Mouse (Mus musculus) granulocyte monocyte progenitor cell, adult 5-6 weeks (primary cell): ENCODE measurements around the gene Agmat. TPM values are rescaled to one million over a fixed set of nuclear protein-coding genes. Genes with fewer than 3 reads are reported as not detected.

Experiments
- ATAC-seq: replicated peaks from 2 replicates; pipeline ENCODE4 v1.8.0; 2016; ENCODE audit warnings: mild to moderate bottlenecking, moderate TSS enrichment, inconsistent platforms; ENCODE audit not compliant: poor library complexity, severe bottlenecking
- total RNA-seq, 2 experiments: library from RNA; stranded (forward) in 1 of 2; stranded (reverse) in 1 of 2; fragments of 200-712, 200-1000 nt in 1 of 2; fragments of >200 nt in 1 of 2; fragmentation: Nextera tagmentation in 1 of 2; gene quantifications; 2 replicates each; pipeline ENCODE4 v1.2.3; 2014 to 2017

Gene Agmat
- total RNA-seq (2014; fragmentation: Nextera tagmentation) (not detected in 2 replicates), total RNA-seq (2017) (not detected in 2 replicates)

DNA sequence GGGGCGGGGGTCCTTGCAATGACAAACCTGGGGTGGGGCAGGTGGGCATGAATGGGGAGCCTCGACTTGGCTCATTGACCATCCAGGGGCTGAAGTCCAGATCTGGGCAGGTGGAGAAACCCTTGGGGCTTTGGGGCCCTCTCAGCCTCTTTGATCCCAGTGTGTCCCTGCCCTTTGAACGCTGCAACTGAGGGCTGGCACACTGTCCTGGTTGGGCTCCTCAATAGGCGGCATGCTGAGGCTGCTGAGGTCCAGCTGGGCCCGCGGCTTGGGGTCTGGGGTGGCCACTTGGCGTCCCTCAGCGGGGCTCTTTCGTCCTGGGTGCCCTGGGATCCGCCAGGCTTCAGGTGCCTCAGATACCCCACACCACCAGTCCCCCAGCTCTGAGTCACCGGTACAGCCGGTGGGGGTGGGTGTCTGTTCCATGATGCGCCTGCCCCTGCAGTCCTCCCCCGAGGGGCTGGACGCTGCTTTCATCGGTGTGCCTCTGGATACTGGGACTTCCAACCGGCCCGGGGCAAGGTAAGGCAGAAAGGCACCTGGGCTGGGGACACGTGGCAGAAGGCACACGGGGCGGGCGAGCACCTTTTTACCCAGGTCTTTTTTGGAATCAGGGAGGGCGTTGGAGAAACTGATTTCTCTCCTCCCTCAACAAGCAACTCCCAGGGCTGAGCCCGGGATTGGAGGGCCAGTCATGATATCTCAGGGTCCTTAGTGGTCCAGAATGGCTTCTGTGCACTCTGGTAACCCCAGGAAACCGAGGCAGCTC, at the start of gene Agmat:
Gene Agmat, plus strand, starts transcription at position 95 of the 769 bp plus-strand sequence.
- ATAC-seq: peak; percentile 17; the same call in 1 of the 2 replicates

DNA sequence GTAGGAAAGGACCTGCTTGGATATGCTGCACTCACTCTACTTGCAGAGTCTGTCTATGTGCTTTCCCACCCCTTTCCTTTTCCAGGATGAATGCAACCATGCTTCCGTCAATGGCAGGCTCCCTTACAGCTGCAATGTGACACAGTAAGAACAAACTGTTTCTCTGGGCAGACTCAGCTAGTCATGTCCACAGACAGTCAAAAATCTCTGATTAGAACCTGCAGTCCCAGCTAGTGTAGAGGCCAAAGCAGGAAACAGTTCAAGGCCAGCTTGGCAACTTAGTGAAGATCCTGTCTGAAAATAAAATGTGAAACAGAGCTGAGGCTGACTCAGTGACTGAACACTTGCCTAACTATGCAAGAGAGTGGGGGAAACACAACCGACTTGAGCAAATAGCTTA, 41.8 kb upstream of the Agmat start:
- no peak for ATAC-seq

DNA sequence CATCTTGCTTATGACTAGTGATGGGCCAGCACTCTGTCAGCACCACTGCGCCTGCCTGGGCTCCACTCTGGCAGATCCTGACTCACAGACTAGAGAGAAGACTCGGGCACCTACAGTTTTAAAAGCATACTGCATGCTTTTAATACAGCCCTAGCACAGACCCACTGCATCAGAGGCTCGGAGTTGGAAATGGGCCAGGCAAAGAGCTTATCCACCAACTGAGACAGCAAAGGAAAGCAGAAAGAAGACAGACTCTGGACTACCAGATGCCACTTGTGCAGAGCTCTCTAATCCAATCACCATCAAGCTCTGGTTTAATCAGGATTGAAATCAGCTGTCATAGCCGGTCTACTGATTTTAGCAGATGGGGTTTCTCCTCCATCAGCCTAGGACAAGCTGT, 41.1 kb upstream of the Agmat start:
- no peak for ATAC-seq

DNA sequence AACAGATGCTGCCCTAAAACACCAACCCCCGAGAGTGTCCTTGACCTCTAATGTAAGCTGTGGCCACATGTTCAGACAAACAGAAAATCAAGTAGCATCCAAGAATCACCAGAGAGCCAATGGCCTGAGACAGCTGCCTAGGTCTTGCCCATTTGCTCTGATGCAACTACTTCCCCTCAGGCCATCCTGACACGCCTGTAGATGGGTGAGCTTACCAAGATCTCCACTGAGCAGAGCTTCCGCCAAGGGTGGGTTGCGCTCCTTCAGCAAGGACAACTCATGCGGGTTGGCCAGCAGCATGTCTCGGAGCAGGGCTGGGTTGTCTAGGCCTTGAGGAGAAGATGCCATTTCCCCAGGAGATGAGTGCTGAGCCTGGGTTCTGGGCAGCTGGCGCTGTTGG, 38.5 kb upstream of the Agmat start:
- ATAC-seq: peak; percentile 60

DNA sequence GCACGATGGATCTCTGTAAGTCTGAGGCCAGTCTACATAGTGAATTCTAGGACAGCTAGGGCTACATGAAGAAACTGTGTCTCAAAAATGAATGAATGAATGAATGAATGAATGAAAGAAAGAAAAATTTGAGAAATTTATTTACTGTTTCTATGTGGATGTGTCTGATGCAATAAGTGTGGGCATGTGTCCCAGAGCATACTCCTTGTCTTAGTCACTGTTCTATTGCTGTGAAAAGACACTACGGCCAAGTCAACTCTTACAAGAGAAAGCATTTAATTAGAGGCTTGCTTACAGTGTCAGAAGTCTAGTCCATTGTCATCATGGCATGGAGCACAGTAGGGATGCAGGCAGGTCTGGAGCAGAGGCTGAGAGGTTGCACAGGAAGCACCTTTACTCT, 37.5 kb upstream of the Agmat start:
- no peak for ATAC-seq

DNA sequence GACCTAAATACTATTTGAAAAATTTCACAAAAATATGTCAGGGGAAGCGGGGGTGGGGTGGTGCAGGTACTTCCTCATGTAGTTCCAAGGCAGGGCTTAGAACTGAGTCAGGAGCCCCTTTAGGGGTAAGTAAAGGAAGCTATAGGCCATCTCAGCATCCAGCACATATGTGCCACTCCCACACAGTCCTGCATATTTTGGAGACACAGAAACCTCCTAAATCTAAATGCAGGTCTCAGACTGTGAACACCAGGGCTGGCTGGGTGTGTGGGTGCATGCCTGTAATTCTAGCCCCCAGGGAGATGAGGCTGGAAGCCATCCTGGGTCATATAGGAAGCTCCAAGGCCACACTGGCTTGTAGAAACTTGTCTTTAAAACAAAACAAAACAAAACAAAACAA, 35.2 kb upstream of the Agmat start:
- ATAC-seq: no peak

DNA sequence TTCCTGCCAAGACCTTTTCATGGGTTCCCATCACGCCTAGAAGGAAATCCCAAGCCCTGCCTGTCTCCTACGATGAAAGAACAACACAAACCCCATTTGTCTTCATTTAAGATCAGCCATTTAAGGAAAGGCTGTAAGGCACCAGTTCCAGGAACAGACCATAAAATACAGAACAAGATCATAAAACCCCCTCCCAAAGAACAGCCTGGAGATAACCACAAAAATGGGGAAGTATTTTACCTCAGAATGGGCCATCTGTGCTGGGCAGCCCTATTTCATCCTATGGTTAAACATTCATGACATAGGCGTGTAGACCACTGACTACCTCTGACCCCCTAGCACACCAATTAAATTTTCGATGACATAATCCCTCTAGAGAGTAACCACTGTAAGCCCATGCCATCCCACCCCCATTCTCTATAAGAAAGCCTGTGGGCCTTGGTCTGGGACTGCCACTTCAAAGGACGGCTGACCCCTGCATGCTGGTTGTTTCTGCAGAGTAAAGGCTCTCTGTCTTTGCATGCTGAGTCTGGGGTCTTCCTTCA, 32.8 kb upstream of the Agmat start:
- ATAC-seq: peak; percentile 88

DNA sequence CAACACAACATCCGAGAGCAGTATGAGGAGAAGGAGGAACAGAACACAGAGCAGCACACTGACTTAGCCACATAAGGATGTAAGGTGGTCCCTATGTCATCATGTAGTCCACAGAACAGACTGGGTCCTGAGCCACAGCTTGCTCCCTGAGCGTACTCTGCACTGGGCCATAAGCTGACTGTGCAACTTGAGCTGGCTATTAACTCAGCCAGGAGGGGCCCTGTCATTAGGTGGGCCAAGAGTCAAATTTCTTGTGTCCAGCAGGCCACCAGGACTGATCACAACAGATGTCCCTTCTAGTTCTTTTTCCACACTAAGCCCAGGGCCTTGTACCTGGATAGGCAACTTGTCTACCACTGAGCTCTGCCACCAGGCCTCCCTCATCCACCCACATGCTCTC, 31.4 kb upstream of the Agmat start:
- ATAC-seq: peak; percentile 33

DNA sequence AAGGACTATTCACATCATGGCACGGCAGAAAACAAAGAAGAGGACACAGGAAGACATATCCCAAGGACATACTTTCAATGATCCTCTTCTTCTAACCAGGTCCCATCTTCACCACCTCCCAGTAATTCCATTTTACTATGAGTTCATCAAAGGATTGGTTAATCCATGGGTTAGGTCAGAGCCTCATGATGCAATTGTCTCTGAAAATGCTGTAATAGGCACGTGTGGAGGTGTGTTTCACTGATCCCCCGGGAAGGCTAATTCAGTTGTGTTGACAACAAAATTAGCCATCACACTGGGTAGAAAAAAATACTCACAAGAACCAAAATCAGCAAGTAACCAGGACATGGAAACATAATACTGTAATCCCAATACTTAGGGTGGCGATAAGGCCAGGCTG, 28.8 kb upstream of the Agmat start:
- ATAC-seq: peak; percentile 28

DNA sequence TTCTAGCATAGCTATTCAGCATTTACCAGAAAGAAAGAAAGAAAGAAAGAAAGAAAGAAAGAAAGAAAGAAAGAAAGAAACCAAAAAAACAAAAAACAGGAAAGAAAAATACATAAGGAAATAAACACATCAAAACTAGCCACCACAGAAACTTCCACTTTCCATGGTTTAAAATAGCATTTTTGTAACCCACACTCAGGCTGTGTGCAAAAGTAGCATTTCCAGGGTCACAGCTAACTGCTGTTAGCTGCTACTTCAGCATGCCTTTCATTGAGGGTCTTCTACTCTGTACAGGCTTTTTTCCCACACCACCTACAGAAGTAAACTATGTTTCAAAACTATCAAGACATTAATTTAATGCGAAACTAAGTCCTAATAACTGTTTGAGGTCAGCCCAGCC, 27.2 kb upstream of the Agmat start:
- ATAC-seq: no peak

DNA sequence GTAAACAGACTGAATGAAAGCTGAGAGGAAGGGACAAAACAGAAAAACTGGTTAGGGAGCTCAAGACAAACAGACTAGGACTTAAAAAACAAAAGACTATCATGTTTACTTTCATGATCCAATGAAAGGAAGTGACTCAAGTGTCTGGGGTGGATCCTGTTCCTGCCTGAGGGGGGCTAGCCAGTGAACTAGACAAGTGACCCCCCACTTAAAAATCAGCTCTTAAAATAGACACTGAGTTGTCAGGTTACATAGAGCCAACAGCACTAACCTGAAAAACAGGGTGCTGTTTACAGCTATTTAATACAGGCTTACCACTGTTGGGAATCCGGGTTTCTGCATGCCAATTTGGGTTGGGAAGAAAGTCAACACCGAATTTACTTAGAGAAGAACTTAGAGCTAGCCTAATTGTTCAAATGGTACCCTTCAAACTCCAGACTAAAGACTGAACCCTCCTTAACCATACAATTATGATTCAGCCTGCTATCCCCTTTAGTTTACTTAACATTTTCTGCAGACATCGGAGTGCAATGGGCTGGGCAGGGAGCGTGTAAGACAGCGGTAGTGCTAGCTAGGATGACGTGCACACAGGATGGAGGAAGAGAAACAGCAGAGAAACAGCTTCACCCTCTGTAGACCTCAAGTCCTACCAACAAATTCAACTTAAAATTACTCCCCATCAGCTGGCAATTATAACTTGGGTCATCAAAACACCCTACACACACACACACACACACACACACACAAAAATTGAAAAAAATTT, 25.5 kb upstream of the Agmat start:
- peak; percentile 36; the same call in 1 of the 2 replicates for ATAC-seq

DNA sequence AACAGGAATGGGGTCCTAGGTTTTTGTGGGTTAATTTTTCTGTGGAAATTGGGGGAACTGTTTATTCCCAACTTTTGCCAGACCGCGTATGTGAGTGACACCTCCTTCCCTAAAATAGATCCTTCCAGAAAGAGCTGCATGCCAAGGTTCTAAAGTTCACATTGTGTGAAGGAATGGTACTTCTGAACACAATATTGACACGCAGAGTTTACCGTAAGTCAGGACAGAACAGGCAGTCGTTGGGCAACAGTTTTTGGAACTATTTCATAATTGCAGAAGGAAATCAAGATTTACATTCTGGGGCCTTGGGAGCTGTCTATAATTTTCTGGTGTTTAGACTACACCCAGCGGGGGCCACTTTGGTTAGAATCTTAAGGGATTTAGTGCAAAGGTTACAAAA, 24.5 kb upstream of the Agmat start:
- ATAC-seq: peak; percentile 29

DNA sequence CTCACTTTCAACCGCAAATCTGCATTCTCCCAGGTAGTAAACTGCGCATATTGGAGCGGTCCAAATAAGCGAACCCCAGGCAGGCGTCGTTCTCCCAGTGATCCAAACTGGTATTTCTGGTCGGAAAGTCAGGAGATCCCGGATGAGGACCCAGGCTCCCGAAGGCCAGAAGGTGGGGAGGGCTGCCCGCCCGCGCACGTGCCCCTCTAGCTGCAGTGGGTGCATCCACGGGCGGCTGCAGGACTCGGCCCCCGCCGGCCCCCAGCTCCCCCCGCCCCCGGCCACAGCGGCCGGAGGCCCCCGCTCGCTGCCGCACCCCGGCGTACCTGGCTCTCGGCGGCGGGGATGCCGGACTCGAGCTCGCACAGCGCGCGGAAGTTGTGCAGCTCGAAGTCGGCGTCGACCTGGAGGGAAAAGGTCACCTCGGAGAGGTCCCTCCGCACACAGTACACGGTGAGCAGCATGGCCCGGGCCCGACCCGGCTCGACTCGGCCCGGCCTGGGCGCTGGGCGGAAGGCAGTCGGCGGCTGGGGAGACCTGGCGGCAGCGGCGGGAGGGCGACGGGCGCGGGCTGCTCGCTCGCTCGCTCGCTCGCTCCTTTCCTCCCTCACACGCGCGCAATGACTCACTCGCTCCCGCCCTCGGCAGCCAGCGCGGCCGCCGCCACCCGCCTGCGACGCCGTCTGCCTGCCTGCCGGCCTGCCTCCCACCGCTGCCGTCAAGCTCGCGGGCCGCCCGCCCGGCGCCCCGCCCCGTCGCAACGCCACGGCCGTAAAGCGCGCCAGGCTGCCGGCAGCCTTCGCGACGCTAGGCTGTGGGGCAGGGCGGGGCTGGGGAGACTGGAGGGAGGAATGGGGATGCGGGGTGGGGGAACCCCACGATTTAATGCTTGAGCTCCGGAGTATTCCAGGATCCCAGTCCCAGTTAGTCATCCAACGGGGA, 23.5 kb upstream of the Agmat start, which contains the start of gene Ddi2:
Gene Ddi2, minus strand, starts transcription at position 689 of the 942 bp plus-strand sequence.
- ATAC-seq: peak; percentile 79

DNA sequence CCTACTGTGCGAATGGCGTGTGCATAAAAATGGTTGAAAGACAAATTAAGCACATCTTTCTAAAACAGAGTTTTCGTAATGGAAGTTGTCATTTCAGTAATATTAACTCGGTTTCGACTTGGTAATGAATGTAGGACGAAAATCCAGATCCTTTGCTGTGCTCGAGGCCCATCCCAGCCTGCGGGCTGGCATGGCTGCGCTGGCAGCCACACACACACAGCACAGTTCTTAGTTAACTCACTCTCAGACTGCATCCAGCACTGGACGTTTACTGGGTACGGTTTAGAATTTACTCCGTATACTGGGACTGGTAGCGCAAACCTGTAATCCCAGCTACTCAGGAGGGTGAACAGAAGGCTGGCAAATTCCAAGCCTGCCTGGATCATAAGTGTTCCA, 22.8 kb upstream of the Agmat start:
- no peak for ATAC-seq

DNA sequence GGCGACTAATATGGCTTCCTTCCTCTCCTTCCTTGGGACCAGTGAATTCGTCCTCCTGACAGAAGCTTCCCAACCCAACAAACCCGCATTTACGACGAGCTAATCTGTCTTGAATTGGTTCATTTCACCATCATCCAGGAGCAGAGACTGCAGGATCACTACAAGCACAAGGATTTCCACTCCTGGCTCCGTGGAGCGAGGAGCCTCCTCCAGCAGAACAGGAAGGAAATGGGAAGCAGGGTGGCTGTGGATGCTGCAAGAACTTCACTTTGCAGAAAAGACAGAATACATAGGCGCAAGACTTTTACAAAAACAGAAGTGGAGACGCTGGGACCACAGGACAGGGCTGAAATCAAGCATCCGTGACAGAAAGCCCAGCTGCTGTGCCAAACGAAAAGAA, 21.9 kb upstream of the Agmat start:
- ATAC-seq: peak; percentile 27

DNA sequence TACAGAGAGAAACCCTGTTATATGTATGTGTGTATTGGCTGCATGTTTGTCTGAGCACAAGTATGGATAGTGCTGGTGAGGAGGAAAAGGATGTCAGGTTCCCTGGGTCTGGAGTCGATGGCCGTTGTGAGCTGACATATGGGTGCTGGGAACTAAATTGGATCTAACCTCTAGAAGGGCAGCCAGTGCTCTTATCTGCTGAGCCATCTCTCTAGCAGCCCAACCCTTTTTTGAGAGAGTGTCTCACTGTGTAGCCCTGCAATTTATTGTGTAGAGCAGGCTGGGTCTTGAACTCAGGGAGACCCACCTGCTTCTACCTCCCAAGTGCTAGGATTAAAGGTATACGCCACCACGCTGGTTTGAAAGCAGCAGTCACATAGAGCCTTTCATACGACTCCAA, 21.2 kb upstream of the Agmat start:
- ATAC-seq: no peak

DNA sequence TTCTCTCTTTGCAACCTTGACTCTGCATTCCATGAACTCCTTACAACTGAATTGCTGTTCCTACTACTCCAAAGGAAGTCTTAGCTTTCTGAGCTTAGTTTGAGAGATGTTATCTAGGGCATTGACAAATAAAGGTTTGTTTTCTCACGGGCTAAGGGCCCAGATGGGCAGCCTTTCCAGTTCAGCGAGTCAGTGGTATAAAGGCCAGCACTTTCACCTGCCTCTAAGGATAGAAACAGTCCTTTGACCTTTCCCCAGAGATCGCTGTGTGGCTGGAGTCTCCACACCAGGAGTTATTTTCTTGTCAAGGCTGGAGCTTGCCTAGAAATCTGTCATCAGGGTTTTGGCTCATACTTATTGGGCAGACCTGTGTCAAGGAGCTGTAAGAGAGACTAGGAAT, 20.7 kb upstream of the Agmat start:
- ATAC-seq: no peak

DNA sequence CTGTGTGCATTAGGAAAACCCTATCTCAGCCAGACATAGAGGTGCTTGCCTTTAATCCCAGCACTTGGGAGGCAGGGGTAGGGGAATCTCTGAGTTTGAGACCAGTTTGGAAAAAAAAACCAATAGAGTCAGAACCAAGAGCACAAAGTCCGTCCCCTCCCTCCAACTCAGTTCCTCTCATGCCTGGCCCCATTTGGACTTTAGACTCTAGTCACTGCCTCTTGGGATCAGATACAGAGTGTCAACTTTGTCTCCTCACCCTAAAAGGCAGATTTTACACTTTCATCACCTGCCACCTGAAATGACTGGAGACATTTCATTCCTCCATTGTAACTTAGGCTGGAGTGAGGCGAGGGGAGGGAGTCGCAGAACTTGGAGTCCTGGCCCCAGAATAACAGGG, 17.2 kb upstream of the Agmat start:
- ATAC-seq: no peak

DNA sequence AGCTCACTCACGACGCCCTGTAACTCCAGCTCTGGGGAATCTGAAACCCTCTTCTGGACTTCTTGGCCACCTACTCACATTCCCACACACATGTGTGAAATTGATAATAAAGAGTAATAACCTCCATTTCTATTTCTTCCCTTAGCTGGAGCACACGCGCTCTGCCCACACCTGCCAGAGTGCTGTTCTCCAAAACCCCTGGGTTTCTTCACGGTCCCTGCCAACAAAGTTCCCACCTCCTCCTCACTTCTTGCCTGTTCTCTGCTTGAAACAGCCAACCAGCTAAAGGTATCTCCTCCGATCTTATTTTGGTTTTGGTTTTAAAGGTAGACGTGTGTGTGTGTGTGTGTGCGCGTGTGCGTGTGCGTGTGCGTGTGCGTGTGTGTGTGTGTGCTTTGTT, 16.1 kb upstream of the Agmat start:
- ATAC-seq: no peak

DNA sequence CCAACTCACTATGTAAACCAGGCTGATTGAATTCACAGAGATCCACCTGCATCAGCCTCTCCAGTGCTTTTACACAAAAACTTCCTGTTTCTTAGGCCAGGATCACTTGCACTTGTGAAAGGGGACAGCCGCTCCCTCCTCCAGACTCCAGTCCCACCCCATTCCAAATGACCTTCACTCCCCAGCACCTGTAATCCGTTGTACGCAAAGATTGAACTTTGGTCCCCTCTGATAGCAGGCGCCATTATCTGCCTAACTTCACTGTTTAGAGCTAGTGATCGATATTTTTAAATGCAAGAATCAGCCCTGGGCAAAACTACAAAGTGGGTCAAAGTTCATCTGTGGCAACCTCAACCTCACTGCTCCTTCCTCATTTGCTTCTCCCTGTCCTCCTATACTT, 14.7 kb upstream of the Agmat start:
- ATAC-seq: no peak
